ENCODE assay signal across 17 mouse cellular contexts in genomic region chr12:54820684-54821161, GRCm38 (mm10). TPM values are rescaled to one million over a fixed set of nuclear protein-coding genes. Genes with fewer than 3 reads are reported as not detected.
A peak's percentile ranks its signal among the peaks of the same experiment; 100 is the strongest.
DNase-seq lines count a peak whose midpoint lies in the region; ATAC-seq and TF ChIP-seq lines count a peak whose summit lies in the region.
"Had no signal": no experiment of that assay in that cellular context is flagged by ENCODE, and none has a peak within 500 bp of the region (broad histone marks: within the 10 kb centered on the region; RNA-seq: fewer than 3 reads in every experiment).

No protein-coding gene starts in this region.

- H3K4me3 ChIP-seq in liver, embryonic 13.5 days (replicated peaks) = no peak overlapping the region
- H3K4me3 ChIP-seq in bone marrow macrophage, adult 2 months (ENCODE audit: insufficient read depth, low read length) = no peak overlapping the region
- H3K4me3 ChIP-seq: erythroblast, embryonic 14.5 days; forebrain, embryonic 15.5 days; hindbrain, embryonic 15.5 days; layer of hippocampus, adult 2 months; midbrain, embryonic 12.5 days had no signal

- no peaks in the 10 kb centered on the region for H3K36me3 ChIP-seq in liver, embryonic 13.5 days
- H3K36me3 ChIP-seq: forebrain, embryonic 15.5 days; hindbrain, embryonic 15.5 days; midbrain, embryonic 12.5 days had no signal

- no peak overlapping the region for H3K4me2 ChIP-seq in liver, embryonic 13.5 days
- H3K4me2 ChIP-seq: forebrain, embryonic 15.5 days; hindbrain, embryonic 15.5 days; midbrain, embryonic 12.5 days had no signal

- no peak for TF ChIP-seq CTCF in bone marrow macrophage, adult 2 months (IDR thresholded peaks at IDR 0.05; ENCODE audit: low read depth, low read length)

- no peak for ATAC-seq in liver, embryonic 13.5 days (ENCODE audit: low read depth)
- ATAC-seq: forebrain, embryonic 15.5 days; intestine, postnatal 0 days had no signal

- DNase-seq in liver, embryonic 13.5 days = no peak
- DNase-seq in liver = no peak
- peak; percentile 78 for DNase-seq in A20 (ENCODE audit: low read depth, low spot score)
- DNase-seq in monocyte, adult 2 months (ENCODE audit: low read depth in 1 of 2, low spot score in 2 of 2) = peak; percentile 17 to 31
- DNase-seq in urinary bladder, postnatal 4 days (ENCODE audit: low spot score in 2 of 2) = no peak
- DNase-seq in heart, postnatal 4 days = no peak
- DNase-seq in heart, postnatal 25 days (ENCODE audit: low spot score) = no peak
- DNase-seq: cerebellum, postnatal 25 days; kidney, postnatal 10 days; right cerebral cortex, adult 18-20 months had no signal

- WGBS in liver, embryonic 13.5 days (ENCODE audit: insufficient replicate concordance) = 23% methylated on average over 2 of the region's 2 CpGs

- intact Hi-C loops in heart, postnatal 25 days (cut with DNase I) = no loop called here

- no peaks in the 10 kb centered on the region for H3K27me3 ChIP-seq in liver, embryonic 13.5 days
- H3K27me3 ChIP-seq: forebrain, embryonic 15.5 days; hindbrain, embryonic 15.5 days; midbrain, embryonic 12.5 days had no signal

- peak overlapping the region; percentile 18; the same call in 1 of the 2 replicates for H3K27ac ChIP-seq in liver, embryonic 13.5 days
- peak overlapping the region; percentile 91 for H3K27ac ChIP-seq in bone marrow macrophage, adult 2 months (ENCODE audit: insufficient read depth, low read depth, low read length)
- H3K27ac ChIP-seq: forebrain, embryonic 15.5 days; hindbrain, embryonic 15.5 days; layer of hippocampus, adult 2 months; midbrain, embryonic 12.5 days had no signal

- H3K4me1 ChIP-seq in liver, embryonic 13.5 days (replicated peaks) = peaks cover 16% of the 10 kb centered on the region
- H3K4me1 ChIP-seq in bone marrow macrophage, adult 2 months (ENCODE audit: control insufficient read depth, insufficient read depth, low read length) = peaks cover 32% of the 10 kb centered on the region
- H3K4me1 ChIP-seq: forebrain, embryonic 15.5 days; hindbrain, embryonic 15.5 days; midbrain, embryonic 12.5 days had no signal

- no peaks in the 10 kb centered on the region for H3K9me3 ChIP-seq in liver, embryonic 13.5 days (replicated peaks)
- H3K9me3 ChIP-seq: forebrain, embryonic 15.5 days; hindbrain, embryonic 15.5 days; midbrain, embryonic 12.5 days had no signal

- no peak for TF ChIP-seq POLR2A in bone marrow macrophage, adult 2 months (IDR thresholded peaks at IDR 0.05; ENCODE audit: borderline replicate concordance, low read depth, low read length)

- H3K9ac ChIP-seq in liver, embryonic 13.5 days = no peak overlapping the region
- H3K9ac ChIP-seq: forebrain, embryonic 15.5 days; hindbrain, embryonic 15.5 days; midbrain, embryonic 12.5 days had no signal

RNA-seq across cellular contexts. Expression of gene Snx6, which starts 25.2 kb away (rescaled TPM):
- polyA plus RNA-seq in liver, embryonic 13.5 days (2015; fragmentation: Nextera tagmentation; extraction: Ambion mirVana) = 60.1 and 72.8 TPM in 2 replicates
- polyA plus RNA-seq in bone marrow macrophage, adult 2 months (2012; ENCODE audit: insufficient read depth, insufficient read length, missing spikeins) = 77.3 and 89.8 TPM in 2 replicates
- 10 to 100 TPM; 56.4 TPM for total RNA-seq in heart, postnatal 4 days (2021)
- 10 to 100 TPM; 32.3 to 32.8 TPM for total RNA-seq in heart, postnatal 25 days (2021)

RNA-seq across cellular contexts. Expression of gene Cfl2, which starts 42.0 kb away (rescaled TPM):
- polyA plus RNA-seq in liver, embryonic 13.5 days (2015; fragmentation: Nextera tagmentation; extraction: Ambion mirVana) = 37.1 and 44.2 TPM in 2 replicates
- 24.3 and 33.5 TPM in 2 replicates for polyA plus RNA-seq in bone marrow macrophage, adult 2 months (2012; ENCODE audit: insufficient read depth, insufficient read length, missing spikeins)
- total RNA-seq in heart, postnatal 4 days (2021) = 100 to 1,000 TPM; 509 to 516 TPM
- total RNA-seq in heart, postnatal 25 days (2021) = 100 to 1,000 TPM; 364 to 384 TPM

Comparison
In these comparisons a context has a peak if more than half of its experiments do, and no peak if none do; other contexts are left out.
1. DNase-seq: peak in A20 (single experiment) and monocyte, adult 2 months (2 of 2); none in liver, embryonic 13.5 days (single experiment), liver (single experiment), urinary bladder, postnatal 4 days (0 of 2), heart, postnatal 4 days (single experiment) and heart, postnatal 25 days (single experiment).